Mouse (Mus musculus): Measurements from ENCODE around the gene Skap1.

DNA sequence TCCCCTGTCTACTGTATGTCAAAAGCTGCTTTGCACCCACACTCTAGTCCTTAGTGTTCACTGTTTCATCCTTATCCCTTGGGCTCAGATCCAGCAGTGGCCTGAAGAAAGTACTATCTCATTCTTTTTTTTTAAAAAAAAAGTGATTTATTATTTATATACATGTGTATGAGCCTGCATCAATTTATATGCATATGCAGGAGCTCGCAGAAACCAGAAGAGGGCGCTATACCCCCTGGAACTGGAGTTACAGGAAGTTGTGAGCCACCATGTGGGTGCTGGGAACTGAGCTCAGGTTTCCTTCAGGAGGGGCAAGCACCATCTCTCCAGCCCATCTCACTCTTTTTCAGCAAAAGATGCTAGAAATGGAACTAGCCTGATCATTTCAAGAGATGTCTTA is 70.1 kb downstream of the Skap1 start:
- TF ChIP-seq CTCF (IDR thresholded peaks at IDR 0.05; ENCODE audit: extremely low read depth, insufficient read length, insufficient replicate concordance, low read depth, low read length), result peak; percentile 9; the same call in 1 of the 2 replicates
- TF ChIP-seq POLR2A (IDR thresholded peaks at IDR 0.05; ENCODE audit: low read depth, low read length), result no peak

Data from small intestine, adult 2 months (tissue).